Mouse (Mus musculus) brain, embryonic 14.5 days (tissue): Measurements from ENCODE around the gene Zmynd8.

Experiments used
- CTCF ChIP-seq: fragments of 200-500 bp; IDR thresholded peaks from 2 replicates; pipeline ENCODE4 v1.5.1; 2012; ENCODE audit warnings: inconsistent platforms, mild to moderate bottlenecking, moderate library complexity, borderline replicate concordance; ENCODE audit not compliant: insufficient read depth, insufficient read length; ENCODE audit errors: extremely low read depth
- POLR2A ChIP-seq: fragments of 200-500 bp; IDR thresholded peaks from 2 replicates; pipeline ENCODE4 v1.6.1; 2012; ENCODE audit warnings: mild to moderate bottlenecking, inconsistent platforms, borderline replicate concordance; ENCODE audit not compliant: poor library complexity, insufficient read depth, insufficient read length, severe bottlenecking; ENCODE audit errors: extremely low read depth

DNA sequence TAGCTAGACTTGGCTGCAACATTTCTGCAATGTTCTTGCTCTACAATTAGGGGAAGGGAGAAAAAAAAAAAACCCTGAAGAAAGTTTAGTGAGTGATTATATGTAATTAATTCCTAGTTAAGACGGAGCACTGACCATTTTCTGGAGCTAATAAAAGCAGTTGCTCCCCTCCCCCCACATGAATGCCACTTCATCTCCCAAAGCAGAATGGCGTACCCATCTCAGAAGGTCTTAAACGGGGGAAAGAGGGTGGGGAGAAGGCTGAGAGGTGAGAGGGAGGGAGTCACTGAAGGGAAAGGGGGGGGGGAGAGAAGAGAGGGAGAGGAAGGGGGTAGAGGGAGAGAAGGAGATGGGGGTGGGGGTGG is 17.6 kb downstream of the Zmynd8 start:
- TF ChIP-seq CTCF: no peak
- no peak for TF ChIP-seq POLR2A
